Mouse (Mus musculus): ENCODE data around the gene Ugt2a1. TPM values are rescaled to one million over a fixed set of nuclear protein-coding genes. Genes with fewer than 3 reads are reported as not detected.
"Not testable (repeated sequence)": the region's sequence is repeated elsewhere in the genome, so short reads cannot be mapped to it uniquely, and the experiment has no call there.

Gene Ugt2a1
- total and polyA plus RNA-seq, 2 experiments from 2014 or later: 0.43 TPM; not detected in 1

DNA sequence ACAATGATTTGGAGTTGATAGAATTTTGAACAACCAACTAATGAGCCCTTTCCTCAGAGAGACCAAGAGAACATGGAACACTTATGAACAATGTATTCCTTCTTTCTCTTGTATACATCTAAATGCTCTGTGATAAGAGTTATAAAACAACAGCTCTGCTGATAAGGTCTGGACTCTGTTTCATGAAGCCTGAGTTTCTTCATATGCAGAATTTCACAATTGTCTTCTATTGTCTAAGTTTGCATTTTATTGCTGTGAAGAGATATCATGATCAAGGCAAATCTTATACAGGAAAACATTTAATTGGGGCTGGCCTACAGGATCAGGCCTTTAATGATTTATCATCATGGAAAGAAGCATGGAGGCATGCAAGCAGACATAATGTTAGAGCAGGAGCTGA lies 33.0 kb downstream of the Ugt2a1 start:
- ATAC-seq (ENCODE audit: low FRiP score): no peak
- no peak overlapping the region for H3K4me2 ChIP-seq (ENCODE audit: low read depth, low read length, poor library complexity, severe bottlenecking)

DNA sequence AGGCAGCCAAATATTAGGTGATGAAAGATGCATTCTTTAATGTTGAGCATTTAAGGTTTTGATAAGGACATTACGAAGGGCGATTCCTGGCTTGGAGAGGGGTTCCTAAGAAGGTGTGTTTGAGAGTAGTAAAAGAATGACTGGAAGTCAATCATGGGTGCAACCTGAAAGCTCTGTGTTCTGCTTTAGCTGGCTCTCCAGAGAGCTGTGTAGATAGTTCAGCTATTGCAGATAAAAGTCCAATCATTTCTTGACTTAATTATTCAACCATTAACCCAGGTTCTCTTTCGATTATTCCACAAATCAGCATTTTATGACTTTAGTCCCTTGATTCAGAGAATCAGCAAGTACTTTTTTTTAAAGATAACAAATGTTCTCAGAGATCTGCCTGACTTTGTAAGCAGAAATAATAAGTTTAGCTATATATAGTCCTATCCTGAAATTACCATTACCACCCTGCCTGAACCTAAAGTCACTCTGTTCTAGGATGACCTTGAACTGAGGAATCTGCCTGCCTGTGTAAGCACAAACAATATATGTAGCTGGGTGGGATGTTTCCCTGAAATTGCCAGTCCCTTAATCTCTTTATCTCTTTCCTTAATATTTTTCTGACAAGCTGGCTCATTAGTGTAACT lies 34.3 kb downstream of the Ugt2a1 start:
- Histone ChIP-seq H3K9me3 (ENCODE audit: low read length) (no peaks in the 10 kb centered on the region), H3K9ac (replicated peaks; ENCODE audit: low read length, poor library complexity, severe bottlenecking) (no peak overlapping the region), H3K4me3 (ENCODE audit: low read depth, low read length) (no peak overlapping the region), H3K27ac (ENCODE audit: low read depth, low read length) (no peak overlapping the region), H3K4me1 (ENCODE audit: insufficient read depth, low read length) (no peaks in the 10 kb centered on the region), H3K27me3 (ENCODE audit: insufficient read depth, low read length) (no peaks in the 10 kb centered on the region), H3K36me3 (ENCODE audit: insufficient read depth, low read length) (no peaks in the 10 kb centered on the region), H3K4me2 (ENCODE audit: low read depth, low read length, poor library complexity, severe bottlenecking) (no peak overlapping the region)
- ATAC-seq (ENCODE audit: low FRiP score) (no peak), DNase-seq (ENCODE audit: low spot score) (no peak)
- 91% methylated on average over 3 of the region's 3 CpGs for WGBS
- TF ChIP-seq CTCF (IDR thresholded peaks at IDR 0.05): no peak

More for the DNA sequence above, 33.0 kb downstream of the Ugt2a1 start:
- no peak for DNase-seq (ENCODE audit: low spot score)
- no peaks in the 10 kb centered on the region for H3K4me1 ChIP-seq (ENCODE audit: insufficient read depth, low read length)
- H3K9me3 ChIP-seq (ENCODE audit: low read length): no peaks in the 10 kb centered on the region
- no peak overlapping the region for H3K4me3 ChIP-seq (ENCODE audit: low read depth, low read length)
- H3K27me3 ChIP-seq (ENCODE audit: insufficient read depth, low read length): no peaks in the 10 kb centered on the region
- H3K36me3 ChIP-seq (ENCODE audit: insufficient read depth, low read length): no peaks in the 10 kb centered on the region
- no peak overlapping the region for H3K9ac ChIP-seq (replicated peaks; ENCODE audit: low read length, poor library complexity, severe bottlenecking)
- no peak overlapping the region for H3K27ac ChIP-seq (ENCODE audit: low read depth, low read length)
- no peak for TF ChIP-seq CTCF (IDR thresholded peaks at IDR 0.05)

DNA sequence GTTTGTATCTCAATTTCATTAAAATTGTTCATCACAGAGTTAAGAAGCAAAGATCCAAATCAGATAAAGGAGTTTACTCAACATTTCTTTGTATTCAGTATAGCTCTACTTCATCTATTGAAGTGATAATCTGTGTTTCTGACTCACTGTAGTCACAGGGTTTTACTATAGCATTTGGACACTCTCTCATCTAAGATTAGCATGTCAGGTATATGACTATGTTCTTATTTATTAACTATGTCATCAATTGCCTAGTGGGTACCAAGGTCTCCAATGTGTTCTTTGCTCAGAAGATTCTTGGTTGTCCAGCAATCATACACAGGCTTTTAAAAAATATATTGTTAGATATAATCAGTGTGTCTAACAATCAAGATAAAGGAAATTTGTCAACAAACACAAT lies 35.2 kb downstream of the Ugt2a1 start:
- Histone ChIP-seq H3K36me3 (ENCODE audit: insufficient read depth, low read length) (no peaks in the 10 kb centered on the region), H3K4me1 (ENCODE audit: insufficient read depth, low read length) (no peaks in the 10 kb centered on the region), H3K9me3 (ENCODE audit: low read length) (no peaks in the 10 kb centered on the region), H3K4me3 (ENCODE audit: low read depth, low read length) (no peak overlapping the region), H3K27me3 (ENCODE audit: insufficient read depth, low read length) (no peaks in the 10 kb centered on the region), H3K27ac (ENCODE audit: low read depth, low read length) (no peak overlapping the region), H3K9ac (replicated peaks; ENCODE audit: low read length, poor library complexity, severe bottlenecking) (no peak overlapping the region), H3K4me2 (ENCODE audit: low read depth, low read length, poor library complexity, severe bottlenecking) (no peak overlapping the region)
- ATAC-seq (ENCODE audit: low FRiP score) (no peak), DNase-seq (ENCODE audit: low spot score) (no peak)
- TF ChIP-seq CTCF (IDR thresholded peaks at IDR 0.05): no peak

DNA sequence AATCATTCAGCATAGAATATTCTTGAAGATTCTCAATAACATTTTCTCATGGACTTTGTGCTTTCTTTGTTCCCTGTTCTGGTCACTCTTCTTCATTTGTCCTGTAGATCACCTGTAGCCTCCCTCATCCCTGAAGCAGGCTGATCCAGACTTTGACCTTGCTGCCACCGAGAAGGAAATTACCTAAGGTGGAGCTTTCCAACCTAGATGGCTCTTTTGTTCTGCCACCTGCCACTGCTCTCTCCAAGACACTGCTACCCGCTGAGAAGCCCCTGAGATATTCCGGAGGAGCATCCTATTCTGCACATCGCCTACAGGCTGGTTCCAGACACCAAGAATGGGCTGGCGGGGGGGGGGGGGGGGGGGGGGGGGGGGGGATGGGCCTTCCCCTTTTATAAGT lies 38.2 kb downstream of the Ugt2a1 start:
- not testable (repeated sequence) for ATAC-seq (ENCODE audit: low FRiP score); H3K9me3 ChIP-seq (ENCODE audit: low read length); H3K27ac ChIP-seq (ENCODE audit: low read depth, low read length); H3K27me3 ChIP-seq (ENCODE audit: insufficient read depth, low read length); H3K4me2 ChIP-seq (ENCODE audit: low read depth, low read length, poor library complexity, severe bottlenecking); H3K4me1 ChIP-seq (ENCODE audit: insufficient read depth, low read length); H3K36me3 ChIP-seq (ENCODE audit: insufficient read depth, low read length); H3K4me3 ChIP-seq (ENCODE audit: low read depth, low read length); DNase-seq (ENCODE audit: low spot score); H3K9ac ChIP-seq (replicated peaks; ENCODE audit: low read length, poor library complexity, severe bottlenecking)
- 71% methylated on average over 3 of the region's 5 CpGs for WGBS

DNA sequence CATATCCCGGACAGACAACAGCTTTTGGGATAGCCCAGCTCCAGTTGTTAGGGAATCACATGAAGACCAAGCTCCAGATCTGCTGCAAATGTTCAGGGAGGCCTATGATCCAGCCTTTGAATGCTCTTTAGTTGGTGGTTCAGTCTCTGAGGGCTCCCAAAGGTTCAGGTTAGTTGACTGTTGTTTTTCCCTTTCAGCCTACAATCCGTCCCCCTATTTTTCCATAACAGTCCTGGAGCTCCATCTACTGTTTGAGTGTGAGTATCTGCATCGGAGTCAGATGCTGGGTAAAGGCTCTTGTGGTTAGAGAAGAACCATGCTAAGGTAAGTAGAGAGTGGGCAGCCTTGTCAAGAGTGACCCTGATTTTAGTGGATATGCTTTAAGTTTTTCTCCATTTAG lies 54.4 kb downstream of the Ugt2a1 start:
- H3K27ac ChIP-seq (ENCODE audit: low read depth, low read length): no peak overlapping the region
- no peak overlapping the region for H3K4me3 ChIP-seq (ENCODE audit: low read depth, low read length)
- no peaks in the 10 kb centered on the region for H3K36me3 ChIP-seq (ENCODE audit: insufficient read depth, low read length)
- 40% methylated on average over 3 of the region's 3 CpGs for WGBS
- no peak overlapping the region for H3K9ac ChIP-seq (replicated peaks; ENCODE audit: low read length, poor library complexity, severe bottlenecking)
- H3K27me3 ChIP-seq (ENCODE audit: insufficient read depth, low read length): no peaks in the 10 kb centered on the region
- no peak for ATAC-seq (ENCODE audit: low FRiP score)
- H3K4me2 ChIP-seq (ENCODE audit: low read depth, low read length, poor library complexity, severe bottlenecking): no peak overlapping the region
- no peaks in the 10 kb centered on the region for H3K4me1 ChIP-seq (ENCODE audit: insufficient read depth, low read length)
- peak; percentile 60 for TF ChIP-seq CTCF (IDR thresholded peaks at IDR 0.05)
- DNase-seq (ENCODE audit: low spot score): peak; percentile 6
- no peaks in the 10 kb centered on the region for H3K9me3 ChIP-seq (ENCODE audit: low read length)

DNA sequence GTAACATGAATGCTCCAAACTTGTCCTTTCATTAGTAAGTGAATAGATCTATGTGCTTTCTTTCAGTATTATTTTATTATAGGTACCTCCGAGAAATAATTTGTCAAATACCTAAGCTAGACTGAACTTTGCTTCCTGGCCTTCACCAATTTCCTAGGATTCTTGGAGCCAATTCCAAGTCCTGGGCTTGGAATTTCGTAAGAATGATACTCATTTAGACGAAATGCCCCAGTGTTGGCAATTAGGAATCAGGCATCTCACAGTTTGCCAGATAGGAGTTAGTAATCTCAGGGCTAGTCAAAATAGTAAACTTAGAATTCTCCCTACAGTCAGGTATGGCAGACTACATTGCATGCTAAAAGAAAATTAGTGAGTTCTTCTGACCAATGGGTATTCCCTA lies 65.0 kb downstream of the Ugt2a1 start:
- Histone ChIP-seq H3K4me3 (ENCODE audit: low read depth, low read length) (no peak overlapping the region), H3K27ac (ENCODE audit: low read depth, low read length) (no peak overlapping the region), H3K36me3 (ENCODE audit: insufficient read depth, low read length) (no peaks in the 10 kb centered on the region), H3K9ac (replicated peaks; ENCODE audit: low read length, poor library complexity, severe bottlenecking) (no peak overlapping the region), H3K27me3 (ENCODE audit: insufficient read depth, low read length) (no peaks in the 10 kb centered on the region), H3K4me2 (ENCODE audit: low read depth, low read length, poor library complexity, severe bottlenecking) (no peak overlapping the region), H3K4me1 (ENCODE audit: insufficient read depth, low read length) (no peaks in the 10 kb centered on the region), H3K9me3 (ENCODE audit: low read length) (no peaks in the 10 kb centered on the region)
- DNase-seq (ENCODE audit: low spot score) (no peak), ATAC-seq (ENCODE audit: low FRiP score) (no peak)
- no peak for TF ChIP-seq CTCF (IDR thresholded peaks at IDR 0.05)
- WGBS: 87% methylated on average over 3 of the region's 3 CpGs

DNA sequence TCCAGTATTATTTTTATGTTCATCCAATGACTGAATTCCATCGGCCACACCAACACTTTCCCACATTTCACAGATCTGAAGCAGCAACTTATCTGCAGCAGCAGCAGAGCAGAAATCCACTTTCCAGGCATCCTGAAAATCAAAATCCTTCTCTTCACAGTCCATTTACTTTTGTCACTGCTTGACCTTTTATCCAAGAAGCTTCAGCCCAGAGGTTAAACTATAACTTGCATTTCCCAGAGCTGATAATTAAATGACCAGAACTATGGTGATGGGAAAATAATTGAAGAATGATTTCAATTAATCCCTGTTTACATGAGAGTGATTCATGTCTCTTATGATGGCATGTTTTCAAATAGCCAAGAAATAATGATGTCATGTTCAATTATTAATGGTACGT lies 66.6 kb downstream of the Ugt2a1 start, which contains the start of gene Ugt2b38:
Gene Ugt2b38, minus strand, starts transcription at position 163 of the 400 bp plus-strand sequence.
- WGBS: 92% methylated on average over 1 of the region's 2 CpGs
- not testable (repeated sequence) for H3K9me3 ChIP-seq (ENCODE audit: low read length); H3K4me2 ChIP-seq (ENCODE audit: low read depth, low read length, poor library complexity, severe bottlenecking); H3K4me1 ChIP-seq (ENCODE audit: insufficient read depth, low read length); H3K9ac ChIP-seq (replicated peaks; ENCODE audit: low read length, poor library complexity, severe bottlenecking); H3K36me3 ChIP-seq (ENCODE audit: insufficient read depth, low read length); H3K27ac ChIP-seq (ENCODE audit: low read depth, low read length); H3K27me3 ChIP-seq (ENCODE audit: insufficient read depth, low read length); DNase-seq (ENCODE audit: low spot score); ATAC-seq (ENCODE audit: low FRiP score); H3K4me3 ChIP-seq (ENCODE audit: low read depth, low read length)

All from midbrain, postnatal 0 days (tissue).